In the genomic region with DNA sequence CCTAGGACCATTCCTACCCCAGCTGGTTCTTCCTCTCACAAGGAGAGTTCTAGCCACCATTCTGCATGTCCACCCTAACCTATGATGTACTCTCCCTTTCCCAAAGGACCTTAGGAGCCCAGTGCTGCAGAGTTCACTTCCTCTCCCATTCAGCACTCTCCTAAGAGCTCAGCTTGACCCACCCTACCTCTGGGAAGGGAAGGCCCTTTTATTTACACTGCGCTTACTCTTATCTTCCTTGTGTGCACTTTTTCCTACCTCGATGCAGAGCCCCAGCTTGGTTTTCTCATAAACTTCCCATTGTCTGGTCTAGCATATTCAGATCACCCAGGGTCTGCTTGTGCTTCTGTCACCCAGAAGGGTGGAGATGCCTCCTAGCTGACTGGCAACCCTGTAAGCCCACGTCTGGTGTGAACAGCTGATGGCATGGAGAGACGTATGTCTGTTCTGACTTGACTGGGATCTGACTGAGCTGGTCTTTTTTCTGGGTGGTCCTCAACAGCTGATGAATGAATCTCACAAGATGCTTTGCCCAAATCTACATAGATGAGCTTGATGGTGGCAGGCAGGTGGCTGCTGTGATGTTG, we compare ENCODE assay signal across 18 mouse cellular contexts. TPM values are rescaled to one million over a fixed set of nuclear protein-coding genes. Genes with fewer than 3 reads are reported as not detected.
DNase-seq lines count a peak whose midpoint lies in the region; ATAC-seq lines count a peak whose summit lies in the region.
"Had no signal": no experiment of that assay in that cellular context is flagged by ENCODE, and none has a peak within 500 bp of the region (broad histone marks: within the 10 kb centered on the region; RNA-seq: fewer than 3 reads in every experiment).

No protein-coding gene starts in this region.

- H3K27ac ChIP-seq in macrophage: peak overlapping the region; percentile 73
- H3K27ac ChIP-seq: embryonic facial prominence, embryonic 10.5 days; forebrain, embryonic 15.5 days; hindbrain, embryonic 12.5 days; midbrain, embryonic 12.5 days had no signal

- H3K36me3 ChIP-seq in megakaryocyte, embryonic 14.5 days (replicated peaks; ENCODE audit: low read length): peaks cover 80% of the 10 kb centered on the region
- H3K36me3 ChIP-seq in macrophage (ENCODE audit: inconsistent target): peaks cover under 1% of the 10 kb centered on the region; the same call in 1 of the 2 replicates
- H3K36me3 ChIP-seq: embryonic facial prominence, embryonic 10.5 days; forebrain, embryonic 15.5 days; hindbrain, embryonic 12.5 days; midbrain, embryonic 12.5 days had no signal

- H3K79me2 ChIP-seq in macrophage (ENCODE audit: inconsistent target): peaks cover 97% of the 10 kb centered on the region

- peak overlapping the region; percentile 83 for H3K4me3 ChIP-seq in megakaryocyte, embryonic 14.5 days (replicated peaks)
- H3K4me3 ChIP-seq in macrophage (ENCODE audit: inconsistent target): no peak overlapping the region
- H3K4me3 ChIP-seq: embryonic facial prominence, embryonic 10.5 days; erythroblast, embryonic 14.5 days; forebrain, embryonic 15.5 days; hindbrain, embryonic 12.5 days; midbrain, embryonic 12.5 days had no signal

- no peak for ATAC-seq in megakaryocyte, adult 5-6 weeks (ENCODE audit: poor library complexity, severe bottlenecking)
- ATAC-seq: forebrain, embryonic 15.5 days had no signal

- H3K27me3 ChIP-seq in megakaryocyte, embryonic 14.5 days (replicated peaks): no peaks in the 10 kb centered on the region
- H3K27me3 ChIP-seq: forebrain, embryonic 15.5 days; hindbrain, embryonic 12.5 days; midbrain, embryonic 12.5 days had no signal

- H3K4me1 ChIP-seq in megakaryocyte, embryonic 14.5 days: peaks cover 95% of the 10 kb centered on the region
- H3K4me1 ChIP-seq: embryonic facial prominence, embryonic 10.5 days; forebrain, embryonic 15.5 days; hindbrain, embryonic 12.5 days; midbrain, embryonic 12.5 days had no signal

- 84% methylated on average over 4 of the region's 4 CpGs for WGBS in macrophage (ENCODE audit: missing documents)

- intact Hi-C loops in heart, postnatal 36 days (cut with DNase I): no loop called here

- H3K9me3 ChIP-seq in megakaryocyte, embryonic 14.5 days: no peaks in the 10 kb centered on the region
- H3K9me3 ChIP-seq: embryonic facial prominence, embryonic 10.5 days; forebrain, embryonic 15.5 days; hindbrain, embryonic 12.5 days; midbrain, embryonic 12.5 days had no signal

- DNase-seq in heart, adult 11 months: peak; percentile 81
- DNase-seq in heart, postnatal 36 days: no peak
- peak; percentile 30 for DNase-seq in liver
- DNase-seq in urinary bladder, postnatal 36 days (ENCODE audit: low spot score in 2 of 2): no peak
- DNase-seq in retina, embryonic 14.5 days (ENCODE audit: low spot score): no peak
- DNase-seq: adrenal gland, adult 2 months; cerebellum, adult 2 months; kidney, adult 2 months; kidney, postnatal 36 days; lung, postnatal 36 days had no signal

RNA-seq across cellular contexts. Expression of gene Inpp5d, which starts 29.2 kb away (rescaled TPM):
- 10 to 100 TPM in 1 of 2 experiments, 1 to 10 TPM in 1; 9.0 to 21.8 TPM for total RNA-seq in heart, postnatal 36 days (2021)
- 107 and 189 TPM in 2 replicates for polyA plus RNA-seq in megakaryocyte, embryonic 14.5 days (2012; ENCODE audit: insufficient read depth, low replicate concordance)
- total RNA-seq in megakaryocyte, adult 5-6 weeks (2015): 99.6 and 105 TPM in 2 replicates
- 88.0 and 148 TPM in 2 replicates for total RNA-seq in megakaryocyte, adult 5-6 weeks (2017)
- 100 to 1,000 TPM in 23 of 26 experiments, 10 to 100 TPM in 3; 27.7 to 953 (median 662) TPM for total RNA-seq in macrophage (2018; cell fraction: chromatin; rRNA removed)
- 100 to 1,000 TPM in 25 of 26 experiments, 10 to 100 TPM in 1; 98.1 to 214 (median 175) TPM for total RNA-seq in macrophage (2018; cell fraction: cytosol; rRNA removed)
- 100 to 1,000 TPM in 22 of 26 experiments, 10 to 100 TPM in 4; 36.2 to 581 (median 315) TPM for total RNA-seq in macrophage (2018; cell fraction: nucleus; rRNA removed)
- polyA plus RNA-seq in macrophage (2018): 176 to 213 TPM (median 185 TPM) in 3 replicates

Comparison
In these comparisons a context has a peak if more than half of its experiments do, and no peak if none do; other contexts are left out.
1. DNase-seq: peak in heart, adult 11 months (single experiment) and liver (single experiment); none in heart, postnatal 36 days (0 of 2), urinary bladder, postnatal 36 days (0 of 2) and retina, embryonic 14.5 days (single experiment).